Comparison of ENCODE assay signal across 23 mouse cellular contexts in the genomic region with DNA sequence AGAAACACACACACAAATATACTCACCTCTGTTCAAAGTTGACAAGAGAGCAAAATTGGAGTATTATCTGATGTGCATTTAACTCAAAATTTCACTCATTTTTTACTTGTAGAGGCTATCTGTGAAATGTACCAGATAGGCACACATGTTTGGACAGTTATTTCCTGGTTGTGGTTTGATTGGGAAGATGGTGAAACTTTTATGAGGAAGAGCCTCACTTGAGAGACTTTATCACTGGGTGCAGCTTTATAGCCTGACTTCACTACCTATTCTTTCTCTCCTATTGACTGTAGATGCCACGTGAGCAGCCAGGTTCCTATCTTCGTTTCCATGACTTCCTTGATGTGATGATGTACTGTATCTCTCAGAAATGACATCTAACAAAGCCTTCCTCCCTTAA.
DNase-seq lines count a peak whose midpoint lies in the region; ATAC-seq and TF ChIP-seq lines count a peak whose summit lies in the region.
"Had no signal": no experiment of that assay in that cellular context is flagged by ENCODE, and none has a peak within 500 bp of the region (broad histone marks: within the 10 kb centered on the region; RNA-seq: fewer than 3 reads in every experiment).

No protein-coding gene starts in this region.

- no peaks in the 10 kb centered on the region for H3K27me3 ChIP-seq in MEL (ENCODE audit: control insufficient read depth in 1 of 2, insufficient read depth in 2 of 2, low read length in 2 of 2)
- H3K27me3 ChIP-seq: CH12.LX; embryonic facial prominence, embryonic 12.5 days; forebrain, embryonic 12.5 days had no signal

- no peak for TF ChIP-seq RAD21 in MEL (IDR thresholded peaks at IDR 0.05; ENCODE audit: low read depth, low read length)

- H3K79me2 ChIP-seq in MEL (ENCODE audit: control insufficient read depth, insufficient read depth, low read length, poor library complexity) = no peaks in the 10 kb centered on the region

- intact Hi-C loops in left cerebral cortex, postnatal 10 days (cut with DNase I) = no loop called here

- H3K27ac ChIP-seq in MEL (ENCODE audit: control insufficient read depth, low read depth, low read length) = no peak overlapping the region
- H3K27ac ChIP-seq: embryonic facial prominence, embryonic 10.5 days; embryonic facial prominence, embryonic 12.5 days; forebrain, embryonic 12.5 days had no signal

- H3K4me1 ChIP-seq in MEL (ENCODE audit: control insufficient read depth in 1 of 2, insufficient read depth in 2 of 2, low read length in 2 of 2) = 0 out of 4 replicates have a peak, but pooled peaks cover 0 to 2% of the 10 kb centered on the region in 2 experiments
- H3K4me1 ChIP-seq: embryonic facial prominence, embryonic 10.5 days; embryonic facial prominence, embryonic 12.5 days; forebrain, embryonic 12.5 days had no signal

- H3K36me3 ChIP-seq in MEL (ENCODE audit: control insufficient read depth in 1 of 2, insufficient read depth in 2 of 2, low read length in 2 of 2) = no peaks in the 10 kb centered on the region
- H3K36me3 ChIP-seq: embryonic facial prominence, embryonic 10.5 days; embryonic facial prominence, embryonic 12.5 days; forebrain, embryonic 12.5 days; G1E had no signal

- no peak for TF ChIP-seq CTCF in MEL (IDR thresholded peaks at IDR 0.05 in 2 of 3, conservative IDR thresholded peaks at IDR 0.05 in 1 of 3; ENCODE audit: control insufficient read depth in 1 of 3, insufficient read depth in 1 of 3, low read depth in 2 of 3, low read length in 3 of 3, poor library complexity in 1 of 3, severe bottlenecking in 1 of 3)

- TF ChIP-seq EP300 in MEL (IDR thresholded peaks at IDR 0.05; ENCODE audit: low read depth in 1 of 2, low read length in 2 of 2) = peak; percentile 66 to 72

- no peaks in the 10 kb centered on the region for H3K9me3 ChIP-seq in MEL (replicated peaks; ENCODE audit: insufficient read depth, low read length)
- H3K9me3 ChIP-seq: embryonic facial prominence, embryonic 12.5 days; forebrain, embryonic 12.5 days had no signal

- peak; percentile 68 for ATAC-seq in granulocyte monocyte progenitor cell, adult 5-6 weeks (replicated peaks; ENCODE audit: poor library complexity, severe bottlenecking)
- ATAC-seq in megakaryocyte progenitor cell, adult 5-6 weeks (replicated peaks; ENCODE audit: poor library complexity) = peak; percentile 71
- ATAC-seq: CD4-positive, CD25-positive, alpha-beta regulatory T cell, adult 4 months; forebrain, embryonic 14.5 days; forebrain, embryonic 16.5 days had no signal

- no peak for TF ChIP-seq POLR2A in MEL (IDR thresholded peaks at IDR 0.05; ENCODE audit: control insufficient read depth in 1 of 2, insufficient read depth in 1 of 2, low read depth in 1 of 2, low read length in 2 of 2, poor library complexity in 1 of 2)

- H3K9ac ChIP-seq in MEL (ENCODE audit: control insufficient read depth, low read depth, low read length, poor library complexity, severe bottlenecking) = no peak overlapping the region
- H3K9ac ChIP-seq: embryonic facial prominence, embryonic 12.5 days; forebrain, embryonic 12.5 days had no signal

- no peak overlapping the region for H3K4me3 ChIP-seq in MEL (ENCODE audit: control insufficient read depth in 1 of 2, insufficient read depth in 1 of 2, low read depth in 2 of 2, low read length in 2 of 2)
- H3K4me3 ChIP-seq: embryonic facial prominence, embryonic 10.5 days; embryonic facial prominence, embryonic 12.5 days; forebrain, embryonic 12.5 days had no signal

- DNase-seq in MEL (ENCODE audit: low read depth, low spot score) = peak; percentile 40
- DNase-seq in left cerebral cortex, postnatal 10 days (ENCODE audit: extremely low spot score in 1 of 2, low spot score in 2 of 2) = no peak
- no peak for DNase-seq in embryo, embryonic 10 days (ENCODE audit: low spot score)
- no peak for DNase-seq in cerebellum, adult 8-10 months
- DNase-seq: adrenal gland, adult 2 months; adrenal gland, postnatal 10 days; adrenal gland, postnatal 25 days; B cell, adult 2 months; cerebellum, adult 11 months; cerebellum, adult 18-20 months; cerebellum, adult 9-10 months; cerebellum, postnatal 10 days; cerebellum, postnatal 25 days had no signal

TF ChIP-seq in MEL, 35 proteins besides CTCF, POLR2A, EP300 and RAD21:
- TF ChIP-seq MAX (IDR thresholded peaks at IDR 0.05; ENCODE audit: low read length) (no peak), TAL1 (IDR thresholded peaks at IDR 0.05; ENCODE audit: low read length) (0 out of 2 replicates have a peak, but pooled peaks have one; percentile 14), E2F4 (IDR thresholded peaks at IDR 0.05; ENCODE audit: borderline replicate concordance, low read depth, low read length) (no peak), NRF1 (IDR thresholded peaks at IDR 0.05; ENCODE audit: insufficient read depth, low read depth, low read length, poor library complexity, severe bottlenecking) (no peak), HCFC1 (IDR thresholded peaks at IDR 0.05; ENCODE audit: low read depth, low read length) (no peak), ZNF384 (IDR thresholded peaks at IDR 0.05; ENCODE audit: low read depth, low read length) (no peak), ETS1 (IDR thresholded peaks at IDR 0.05; ENCODE audit: low read depth, low read length) (peak; percentile 44; the same call in 1 of the 2 replicates), SMC3 (IDR thresholded peaks at IDR 0.05; ENCODE audit: low read depth, low read length) (no peak), GATA1 (IDR thresholded peaks at IDR 0.05; ENCODE audit: low read depth, low read length) (peak; percentile 61; the same call in 1 of the 2 replicates), TCF12 (IDR thresholded peaks at IDR 0.05; ENCODE audit: low read depth, low read length) (peak; percentile 55), RCOR1 (IDR thresholded peaks at IDR 0.05; ENCODE audit: low read depth, low read length) (0 out of 2 replicates have a peak, but pooled peaks have one; percentile 20)
